Mouse (Mus musculus) right cerebral cortex, postnatal 36 days (tissue): ENCODE measurements around the gene Olfr211.
"Not testable (repeated sequence)": the region's sequence is repeated elsewhere in the genome, so short reads cannot be mapped to it uniquely, and the experiment has no call there.

Source experiments
- DNase-seq, 2 experiments: peaks; one replicate each; pipeline ENCODE4 v3.0.0; 2022; ENCODE audit warnings: low spot score in 2 of 2, mixed read lengths in 1 of 2

Olfr211 gene

GRCm38 (mm10) chr6:116488791-116489190 lies at the start of gene Olfr211:
Olfr211 (plus strand) TSS chr6:116489091.
- no peak for DNase-seq

GRCm38 (mm10) chr6:116439531-116439930 lies 49.4 kb upstream of the Olfr211 start:
- DNase-seq = no peak

GRCm38 (mm10) chr6:116440447-116440846 lies 48.4 kb upstream of the Olfr211 start:
- no peak for DNase-seq

- no peak for DNase-seq
Observed at GRCm38 (mm10) chr6:116440849-116441248, 48.0 kb upstream of the Olfr211 start.

- DNase-seq = peak in 1 of 2 experiments; percentile 14
Observed at GRCm38 (mm10) chr6:116455781-116456180, 33.1 kb upstream of the Olfr211 start.

GRCm38 (mm10) chr6:116456482-116456881 lies 32.4 kb upstream of the Olfr211 start:
- no peak for DNase-seq

GRCm38 (mm10) chr6:116458728-116459127 lies 30.2 kb upstream of the Olfr211 start:
- no peak for DNase-seq

GRCm38 (mm10) chr6:116459232-116459631 lies 29.7 kb upstream of the Olfr211 start:
- no peak for DNase-seq

GRCm38 (mm10) chr6:116460544-116461283 lies 28.2 kb upstream of the Olfr211 start, which contains the start of gene Alox5:
Alox5 (minus strand) TSS chr6:116461178.
- no peak for DNase-seq

GRCm38 (mm10) chr6:116468081-116468480 lies 20.8 kb upstream of the Olfr211 start:
- no peak for DNase-seq

- no peak for DNase-seq
Observed at GRCm38 (mm10) chr6:116485081-116485480, 3.8 kb upstream of the Olfr211 start.

- no peak for DNase-seq
Observed at GRCm38 (mm10) chr6:116486833-116487232, 2.1 kb upstream of the Olfr211 start.

GRCm38 (mm10) chr6:116493742-116494141 lies 4.9 kb downstream of the Olfr211 start:
- no peak for DNase-seq

GRCm38 (mm10) chr6:116495960-116496359 lies 7.1 kb downstream of the Olfr211 start:
- no peak for DNase-seq

- DNase-seq = not testable (repeated sequence)
Observed at GRCm38 (mm10) chr6:116506302-116507003, 17.6 kb downstream of the Olfr211 start, which contains the start of gene Olfr212. Olfr212 (plus strand) TSS chr6:116506516.

- DNase-seq = no peak
Observed at GRCm38 (mm10) chr6:116514832-116515231, 25.9 kb downstream of the Olfr211 start.

GRCm38 (mm10) chr6:116538156-116538555 lies 49.3 kb downstream of the Olfr211 start, which contains the start of gene Olfr213:
Olfr213 (plus strand) TSS chr6:116538456.
- DNase-seq = no peak

GRCm38 (mm10) chr6:116542500-116542899 lies 53.6 kb downstream of the Olfr211 start:
- no peak for DNase-seq
